Mouse (Mus musculus): ENCODE measurements around the gene Zfp112.

- no peak for TF ChIP-seq POLR2A (IDR thresholded peaks at IDR 0.05; ENCODE audit: control insufficient read depth in 1 of 2, insufficient read depth in 1 of 2, low read depth in 1 of 2, low read length in 2 of 2, poor library complexity in 1 of 2)
- no peak for TF ChIP-seq ZC3H11A (IDR thresholded peaks at IDR 0.05; ENCODE audit: low read depth, low read length)
- no peak for TF ChIP-seq EP300 (IDR thresholded peaks at IDR 0.05; ENCODE audit: low read depth in 1 of 2, low read length in 2 of 2)
- no peak for TF ChIP-seq CTCF (IDR thresholded peaks at IDR 0.05 in 2 of 3, conservative IDR thresholded peaks at IDR 0.05 in 1 of 3; ENCODE audit: control insufficient read depth in 1 of 3, insufficient read depth in 1 of 3, low read depth in 2 of 3, low read length in 3 of 3, poor library complexity in 1 of 3, severe bottlenecking in 1 of 3)
- TF ChIP-seq GATA1 (IDR thresholded peaks at IDR 0.05; ENCODE audit: low read depth, low read length), result no peak
- TF ChIP-seq RAD21 (IDR thresholded peaks at IDR 0.05; ENCODE audit: low read depth, low read length), result no peak
- no peak for TF ChIP-seq UBTF (IDR thresholded peaks at IDR 0.05; ENCODE audit: borderline replicate concordance, insufficient read depth, low read depth, low read length)
- TF ChIP-seq MYB (IDR thresholded peaks at IDR 0.05; ENCODE audit: low read depth, low read length), result no peak
- TF ChIP-seq RCOR1 (IDR thresholded peaks at IDR 0.05; ENCODE audit: low read depth, low read length), result no peak
- TF ChIP-seq POLR2AphosphoS5 (IDR thresholded peaks at IDR 0.05; ENCODE audit: borderline replicate concordance, low read depth, low read length), result no peak
- no peak for TF ChIP-seq USF2 (IDR thresholded peaks at IDR 0.05; ENCODE audit: borderline replicate concordance in 1 of 2, insufficient read depth in 1 of 2, low read depth in 1 of 2, low read length in 2 of 2)
These were observed 62.7 kb downstream of the Zfp112 start, which contains the start of gene Zfp114 for GRCm38 (mm10) chr7:24174618-24175336.
